Mouse (Mus musculus): ENCODE measurements around the gene Prm2. TPM values are rescaled to one million over a fixed set of nuclear protein-coding genes. Genes with fewer than 3 reads are reported as not detected.

Gene Prm2
- 1.2 TPM for polyA plus RNA-seq (2015; fragmentation: Illumina TruSeq; extraction: RNeasy Lipid Tissue Mini Kit (QIAGEN cat#74804); ENCODE audit: low read depth, low replicate concordance)

DNA sequence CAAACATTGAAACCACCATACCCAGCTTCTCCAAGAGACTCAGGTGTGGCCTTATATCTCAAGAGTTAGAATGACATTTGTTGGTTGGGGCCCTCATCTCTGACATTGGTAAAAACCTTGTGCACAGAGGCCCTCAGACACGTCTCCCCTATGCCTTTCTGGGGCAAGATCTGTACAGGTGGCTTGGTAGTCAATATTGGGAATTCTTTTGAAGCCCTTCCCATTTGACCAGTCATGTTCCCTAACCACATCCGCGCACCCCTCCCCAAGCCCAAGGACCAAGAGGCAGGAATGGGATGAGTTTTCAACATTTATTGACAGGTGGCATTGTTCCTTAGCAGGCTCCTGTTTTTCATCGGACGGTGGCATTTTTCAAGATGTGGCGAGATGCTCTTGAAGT is at the start of gene Prm2:
Gene Prm2, minus strand, starts transcription at position 101 of the 400 bp plus-strand sequence.

DNA sequence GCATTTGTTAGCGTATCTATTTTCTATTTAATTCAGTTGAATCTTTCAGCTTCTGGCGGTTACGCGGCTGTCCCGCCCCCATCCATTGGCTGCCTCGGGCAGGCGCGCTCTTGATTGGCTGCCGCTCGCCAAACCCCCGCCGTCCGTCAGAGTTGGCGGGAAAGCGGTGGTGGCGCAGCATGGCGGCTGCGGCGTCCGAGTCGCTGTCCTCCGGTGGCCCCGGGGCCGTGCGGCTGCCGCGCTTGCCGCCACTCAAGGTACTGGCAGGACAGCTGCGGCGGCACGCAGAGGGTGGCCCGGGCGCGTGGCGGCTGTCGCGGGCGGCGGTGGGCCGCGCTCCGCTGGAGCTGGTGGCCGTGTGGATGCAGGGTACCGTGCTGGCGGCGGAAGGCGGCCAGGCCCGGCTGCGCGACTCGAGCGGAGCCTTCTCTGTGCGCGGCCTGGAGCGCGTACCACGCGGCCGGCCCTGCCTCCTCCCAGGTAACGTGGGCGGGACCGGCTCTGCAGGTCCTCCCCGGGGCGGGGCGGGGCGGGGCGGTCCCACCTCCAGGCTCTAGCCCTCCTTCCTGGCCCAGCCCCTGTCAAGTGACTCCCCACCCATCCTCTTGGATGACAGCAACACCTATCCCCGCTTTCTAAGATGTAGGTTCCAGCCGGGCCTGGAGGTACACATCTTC is 39.1 kb upstream of the Prm2 start, which contains the start of gene Rmi2:
Gene Rmi2, plus strand, starts transcription at position 149 of the 677 bp plus-strand sequence.

DNA sequence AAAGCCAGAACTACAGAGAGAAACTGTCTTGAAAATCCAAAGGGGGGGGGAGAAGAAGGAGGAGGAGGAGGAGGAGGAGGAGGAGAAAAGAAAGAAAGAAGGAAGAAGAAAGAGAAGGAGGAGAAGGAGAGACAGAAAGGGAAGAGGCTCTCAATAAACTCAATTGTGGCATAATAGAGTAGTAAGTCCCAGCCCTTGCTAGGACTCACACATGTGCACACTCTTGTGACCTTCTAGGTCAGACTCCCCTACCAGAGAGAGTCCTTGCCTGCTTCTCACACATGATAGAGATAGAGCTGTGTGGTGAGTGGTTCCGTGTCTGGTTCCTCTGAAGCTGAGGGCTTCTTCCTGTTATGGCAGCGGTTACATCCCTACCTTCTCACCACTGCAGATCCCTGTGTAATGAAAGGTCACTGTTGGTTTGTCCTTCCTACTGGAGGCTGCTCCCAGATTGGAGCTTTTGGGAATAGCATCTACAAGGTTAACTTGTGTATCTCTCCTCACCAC is 17.0 kb upstream of the Prm2 start, which contains the start of gene Gm11172:
Gene Gm11172, plus strand, starts transcription at position 51 of the 507 bp plus-strand sequence.

DNA sequence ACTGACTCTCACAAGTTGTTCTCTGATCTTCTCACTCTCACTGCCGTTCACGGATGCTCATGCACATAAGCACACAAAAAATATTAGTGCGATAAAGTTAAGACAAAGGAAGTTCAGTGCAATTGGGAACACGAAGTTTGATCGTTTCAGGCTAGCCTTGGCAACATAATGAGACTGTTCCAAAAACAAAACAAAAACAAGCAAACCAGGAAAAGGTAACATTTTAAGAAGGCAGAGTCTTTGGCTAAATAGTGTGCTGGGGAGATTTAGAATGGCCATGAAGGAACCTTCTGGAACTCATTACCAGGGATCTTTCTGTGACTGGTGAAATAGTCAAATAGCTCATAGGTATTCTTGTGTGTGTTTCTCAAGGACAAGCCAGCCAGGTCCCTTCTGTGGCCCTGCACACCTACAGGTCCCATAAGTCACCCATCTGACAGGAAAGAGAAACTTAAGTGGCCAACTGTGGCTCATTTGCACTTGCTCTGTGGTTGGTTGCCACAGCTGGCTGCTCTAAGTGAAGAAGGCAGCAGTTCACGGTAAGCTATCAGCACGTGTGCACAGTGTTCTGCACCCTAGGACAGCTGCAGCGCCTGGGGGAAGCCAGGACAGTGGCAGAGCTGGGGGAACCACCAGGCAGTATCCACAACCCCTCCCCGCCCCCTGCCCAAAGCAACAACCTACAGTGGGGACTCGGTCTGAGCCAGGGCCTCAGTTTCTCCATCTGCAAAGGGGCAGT is 10.0 kb upstream of the Prm2 start, which contains the start of gene Prm1:
Gene Prm1, minus strand, starts transcription at position 51 of the 739 bp plus-strand sequence.

DNA sequence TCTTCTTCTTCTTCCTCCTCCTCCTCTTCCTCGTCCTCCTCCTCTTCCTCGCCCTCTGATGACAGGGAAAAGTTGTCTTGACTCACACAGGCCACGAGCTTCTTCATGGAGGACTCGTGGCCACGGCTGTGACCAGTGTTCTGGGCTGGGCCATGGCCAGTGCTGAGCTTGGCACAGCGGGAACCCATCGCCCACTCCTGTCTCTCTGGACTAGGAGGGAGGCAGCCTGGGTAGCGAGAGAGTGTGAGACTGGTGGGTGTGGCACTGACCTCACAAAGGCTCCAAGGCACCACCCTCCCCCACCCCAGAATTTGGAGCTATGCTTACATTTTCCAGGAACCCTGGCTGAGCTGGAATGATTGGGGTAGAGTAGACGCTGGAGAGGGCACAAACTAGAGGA is 5.2 kb downstream of the Prm2 start, which contains the start of gene Prm3:
Gene Prm3, minus strand, starts transcription at position 213 of the 400 bp plus-strand sequence.

GRCm38 (mm10) chr16:10788271-10788670 is 7.7 kb downstream of the Prm2 start, which contains the start of gene Tnp2:
Tnp2 (minus strand) TSS chr16:10788660.

GRCm38 (mm10) chr16:10785371-10786231 is 10.3 kb downstream of the Prm2 start, which contains the start of gene Socs1:
Socs1 (minus strand) TSS chr16:10785536.

Other genes starting within 250 kb of the Prm2 start
- 0.42 TPM for gene Socs1, start 10.6 kb downstream of the Prm2 start, polyA plus RNA-seq (2015; fragmentation: Illumina TruSeq; extraction: RNeasy Lipid Tissue Mini Kit (QIAGEN cat#74804); ENCODE audit: low read depth, low replicate concordance)
- gene Tnp2, start 7.5 kb downstream of the Prm2 start, polyA plus RNA-seq (2015; fragmentation: Illumina TruSeq; extraction: RNeasy Lipid Tissue Mini Kit (QIAGEN cat#74804); ENCODE audit: low read depth, low replicate concordance) = not detected
- not detected for gene Prm3, start 5.2 kb downstream of the Prm2 start, polyA plus RNA-seq (2015; fragmentation: Illumina TruSeq; extraction: RNeasy Lipid Tissue Mini Kit (QIAGEN cat#74804); ENCODE audit: low read depth, low replicate concordance)
- 1.4 TPM for gene Prm1, start 9.7 kb upstream of the Prm2 start, polyA plus RNA-seq (2015; fragmentation: Illumina TruSeq; extraction: RNeasy Lipid Tissue Mini Kit (QIAGEN cat#74804); ENCODE audit: low read depth, low replicate concordance)
- gene Gm11172, start 16.8 kb upstream of the Prm2 start, polyA plus RNA-seq (2015; fragmentation: Illumina TruSeq; extraction: RNeasy Lipid Tissue Mini Kit (QIAGEN cat#74804); ENCODE audit: low read depth, low replicate concordance) = not detected
- 0.12 TPM for gene Rmi2, start 38.9 kb upstream of the Prm2 start, polyA plus RNA-seq (2015; fragmentation: Illumina TruSeq; extraction: RNeasy Lipid Tissue Mini Kit (QIAGEN cat#74804); ENCODE audit: low read depth, low replicate concordance)